Mouse (Mus musculus) forebrain, embryonic 10.5 days (tissue): ENCODE results near the gene Mrnip. TPM values are rescaled to one million over a fixed set of nuclear protein-coding genes. Genes with fewer than 3 reads are reported as not detected.

Source experiments
- DNase-seq: peaks from one replicate; pipeline ENCODE4 v3.0.0-alpha.2; 2017; ENCODE audit warnings: low spot score; ENCODE audit errors: extremely low spot score
- H3K27ac ChIP-seq: fragments of 300-500 bp; sonication (generic); 2 replicates; pipeline ENCODE4 v1.5.1; 2016; ENCODE audit warnings: mild to moderate bottlenecking
- H3K27me3 ChIP-seq: fragments of 300-500 bp; sonication (generic); 2 replicates; pipeline ENCODE4 v1.6.1; 2016; ENCODE audit warnings: mild to moderate bottlenecking; ENCODE audit not compliant: poor library complexity, severe bottlenecking
- H3K36me3 ChIP-seq: fragments of 300-500 bp; sonication (generic); replicated peaks from 2 replicates; pipeline ENCODE4 v1.6.1; 2016; ENCODE audit warnings: mild to moderate bottlenecking, moderate library complexity
- H3K4me1 ChIP-seq: fragments of 300-500 bp; sonication (generic); 2 replicates; pipeline ENCODE4 v1.6.1; 2016
- H3K4me3 ChIP-seq: fragments of 300-500 bp; sonication (generic); 2 replicates; pipeline ENCODE4 v1.5.1; 2016; ENCODE audit warnings: mild to moderate bottlenecking, moderate library complexity
- H3K9me3 ChIP-seq: fragments of 300-500 bp; sonication (generic); 2 replicates; pipeline ENCODE4 v1.6.1; 2016; ENCODE audit warnings: mild to moderate bottlenecking, moderate library complexity
- WGBS: fragments of 180-500 bp; shearing (Covaris S2); methylation state at CpG from one replicate; pipeline ENCODE4 v1.1.7; 2016; 5-methylcytosine and 5-hydroxymethylcytosine counted together
- polyA plus RNA-seq: library from polyadenylated mRNA; unstranded; fragments of >200 nt; fragmentation: Nextera tagmentation; extraction: Ambion mirVana; gene quantifications from 2 replicates; pipeline ENCODE4 v1.2.1, GENCODE M21; 2016

Gene Mrnip
- polyA plus RNA-seq, 1 experiment from 2014 or later = 25.9 TPM

DNA sequence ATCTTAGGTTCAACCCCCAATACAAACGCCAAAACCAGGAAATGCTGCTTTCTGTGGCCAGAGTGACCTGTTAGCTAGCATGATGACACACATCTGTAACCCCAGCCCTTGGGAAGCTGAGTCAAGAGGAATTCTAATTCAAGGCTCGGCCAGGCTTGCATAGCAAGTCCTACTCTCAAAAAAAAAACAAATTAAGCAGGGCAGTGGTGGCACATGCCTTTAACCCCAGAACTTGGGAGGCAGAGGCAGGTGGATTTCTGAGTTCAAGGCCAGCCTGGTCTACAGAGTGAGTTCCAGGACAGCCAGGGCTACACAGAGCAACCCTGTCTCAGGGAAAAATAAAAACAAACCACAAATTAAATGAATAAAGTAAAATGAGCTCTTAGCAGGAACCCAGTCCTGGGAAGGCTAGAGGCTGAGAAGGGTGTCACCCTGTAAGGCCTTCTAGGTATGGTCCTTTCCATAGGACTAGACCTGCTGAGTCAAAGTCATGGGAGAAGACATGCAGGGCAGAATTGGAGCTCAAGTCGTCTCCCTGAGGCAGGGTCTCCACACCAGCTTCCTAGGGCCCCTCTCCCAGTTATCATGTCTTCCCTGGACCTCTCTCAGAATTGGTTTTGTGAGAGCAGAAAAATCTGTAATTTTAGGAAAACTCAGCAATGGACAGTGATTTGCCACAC, 38.0 kb downstream of the Mrnip start:
- no peaks in the 10 kb centered on the region for H3K27me3 ChIP-seq
- no peak for DNase-seq
- 0 out of 2 replicates have a peak overlapping the region, but pooled peaks have one; percentile 30 for H3K27ac ChIP-seq
- H3K36me3 ChIP-seq = peaks cover 14% of the 10 kb centered on the region
- WGBS = 74% methylated on average over 3 of the region's 3 CpGs
- peaks cover 48% of the 10 kb centered on the region for H3K4me1 ChIP-seq
- H3K9me3 ChIP-seq = no peaks in the 10 kb centered on the region
- H3K4me3 ChIP-seq = no peak overlapping the region

DNA sequence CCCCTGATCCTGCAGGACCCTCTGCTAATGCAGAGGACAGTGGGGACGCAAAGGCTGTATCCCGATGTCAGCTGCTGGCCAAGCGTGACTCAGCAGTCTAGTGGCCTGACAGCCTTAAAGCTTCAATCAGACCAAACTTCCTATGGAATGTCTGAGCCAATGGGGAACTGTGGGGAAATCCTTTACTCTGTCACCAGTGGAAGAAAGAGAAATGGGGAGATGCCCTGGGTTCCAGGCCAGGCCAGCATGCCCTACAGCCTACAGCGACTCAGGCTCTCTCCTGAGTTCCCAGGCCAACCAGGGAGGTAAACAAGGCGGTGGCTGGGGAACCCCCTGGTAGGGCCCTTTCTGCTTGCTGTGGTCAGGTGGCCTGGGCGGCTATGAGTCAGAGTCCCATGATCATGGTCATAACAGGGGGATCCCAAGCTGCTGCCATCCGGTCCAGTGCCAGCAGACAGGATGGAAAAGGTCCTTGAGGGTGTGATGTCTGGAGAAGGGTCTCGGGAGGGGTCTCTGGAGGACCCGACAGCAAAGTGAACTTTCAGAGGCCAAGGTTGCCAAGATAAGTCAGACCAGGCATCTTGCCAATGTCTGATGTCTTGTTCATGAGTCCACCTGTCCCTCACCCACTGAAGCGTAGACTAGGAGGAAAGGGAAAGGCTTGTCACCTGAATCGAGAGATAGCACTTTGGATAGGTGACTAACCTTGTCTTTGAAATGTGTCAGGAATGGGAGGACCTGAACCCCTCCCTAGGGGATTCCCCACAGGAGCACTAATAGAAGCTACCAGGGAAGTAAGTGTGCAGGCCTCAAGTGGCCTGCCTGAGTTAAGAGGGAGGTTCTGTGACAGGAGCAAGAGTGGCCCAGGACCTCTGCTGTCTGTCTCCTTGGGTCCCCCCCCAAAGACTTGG, 38.9 kb downstream of the Mrnip start:
- no peak overlapping the region for H3K4me3 ChIP-seq
- 75% methylated on average over 11 of the region's 11 CpGs for WGBS
- H3K4me1 ChIP-seq = peaks cover 52% of the 10 kb centered on the region
- no peaks in the 10 kb centered on the region for H3K27me3 ChIP-seq
- no peak for DNase-seq
- peak overlapping the region; percentile 30; the same call in 1 of the 2 replicates for H3K27ac ChIP-seq
- H3K9me3 ChIP-seq = no peaks in the 10 kb centered on the region
- peaks cover 6% of the 10 kb centered on the region for H3K36me3 ChIP-seq

DNA sequence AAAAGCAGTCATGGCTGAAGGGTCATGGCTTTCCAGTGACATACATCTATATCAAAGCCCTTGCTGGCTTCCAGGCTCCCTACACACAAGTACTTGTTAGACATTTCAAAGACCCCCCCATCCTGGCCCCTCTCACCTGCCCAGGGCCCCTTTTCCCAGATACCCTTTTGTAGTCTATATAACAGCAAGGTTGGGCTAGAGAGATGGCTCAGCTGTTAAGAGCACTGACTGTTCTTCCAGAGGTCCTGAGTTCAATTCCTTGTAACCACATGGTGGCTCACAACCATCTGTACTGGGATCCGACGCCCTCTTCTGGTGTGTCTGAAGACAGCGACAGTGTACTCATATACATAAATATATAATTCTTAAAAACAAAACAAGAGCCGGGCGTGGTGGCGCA, 40.4 kb downstream of the Mrnip start:
- peaks cover 46% of the 10 kb centered on the region for H3K4me1 ChIP-seq
- 95% methylated on average over 6 of the region's 6 CpGs for WGBS
- H3K27ac ChIP-seq = no peak overlapping the region
- no peaks in the 10 kb centered on the region for H3K36me3 ChIP-seq
- H3K27me3 ChIP-seq = no peaks in the 10 kb centered on the region
- no peaks in the 10 kb centered on the region for H3K9me3 ChIP-seq
- no peak overlapping the region for H3K4me3 ChIP-seq
- DNase-seq = no peak

DNA sequence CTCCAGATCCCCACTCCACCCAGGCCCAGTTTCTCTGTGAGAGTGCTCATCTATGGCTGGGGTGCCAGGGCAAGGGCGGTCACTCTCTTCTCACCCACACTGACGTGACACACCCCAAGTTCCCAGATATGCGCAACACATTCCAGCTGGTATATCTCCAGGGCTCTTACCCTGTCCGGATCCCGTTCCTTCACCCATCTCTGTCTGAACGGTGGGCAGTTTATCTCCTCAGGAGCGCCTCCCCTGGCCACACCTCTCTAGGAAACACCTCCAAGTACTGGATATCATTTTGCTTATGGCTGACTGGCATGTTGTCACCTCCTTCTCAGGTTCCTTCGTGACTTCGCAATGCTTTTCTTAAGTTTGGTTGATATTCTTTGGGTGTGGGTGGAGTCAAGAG, 41.4 kb downstream of the Mrnip start:
- Histone ChIP-seq H3K4me3 (peak overlapping the region; percentile 12), H3K4me1 (peaks cover 41% of the 10 kb centered on the region), H3K9me3 (no peaks in the 10 kb centered on the region), H3K36me3 (no peaks in the 10 kb centered on the region), H3K27ac (no peak overlapping the region), H3K27me3 (no peaks in the 10 kb centered on the region)
- no peak for DNase-seq
- WGBS = 27% methylated on average over 9 of the region's 9 CpGs

DNA sequence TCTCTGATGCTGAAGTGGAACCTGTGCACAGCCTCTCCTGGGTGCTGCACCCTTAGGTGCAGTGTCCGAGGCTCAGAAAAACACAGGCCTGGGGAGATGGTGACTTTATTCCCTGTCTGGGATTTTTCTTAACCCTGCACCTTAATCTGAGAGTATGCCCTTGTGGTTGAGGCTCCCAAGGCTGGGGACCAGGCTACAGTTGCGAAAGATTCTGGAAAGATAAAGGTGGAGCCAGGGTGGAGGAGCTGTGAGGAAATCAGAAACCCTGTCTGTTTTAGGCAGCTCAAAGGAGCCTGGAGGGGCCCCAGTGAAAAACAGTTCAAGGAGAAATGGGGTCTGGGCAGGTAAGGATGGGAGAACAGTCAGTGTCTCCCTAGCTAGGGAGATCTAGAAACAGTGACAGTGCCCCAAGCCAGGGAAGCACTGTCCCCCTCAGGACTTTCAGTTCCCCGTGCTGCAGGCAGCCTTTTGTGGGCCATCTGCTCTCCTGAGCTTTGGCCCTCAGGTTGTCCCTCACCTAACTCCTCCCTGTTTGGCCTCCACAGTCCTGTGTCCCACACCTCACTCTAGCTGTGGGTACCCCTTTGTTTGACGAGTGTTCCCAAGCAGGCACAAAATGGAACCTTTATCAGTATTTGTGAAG, 42.6 kb downstream of the Mrnip start:
- no peak for DNase-seq
- Histone ChIP-seq H3K4me1 (peaks cover 33% of the 10 kb centered on the region), H3K27ac (no peak overlapping the region), H3K36me3 (no peaks in the 10 kb centered on the region), H3K27me3 (no peaks in the 10 kb centered on the region), H3K9me3 (no peaks in the 10 kb centered on the region), H3K4me3 (no peak overlapping the region)
- WGBS = 78% methylated on average over 4 of the region's 4 CpGs

DNA sequence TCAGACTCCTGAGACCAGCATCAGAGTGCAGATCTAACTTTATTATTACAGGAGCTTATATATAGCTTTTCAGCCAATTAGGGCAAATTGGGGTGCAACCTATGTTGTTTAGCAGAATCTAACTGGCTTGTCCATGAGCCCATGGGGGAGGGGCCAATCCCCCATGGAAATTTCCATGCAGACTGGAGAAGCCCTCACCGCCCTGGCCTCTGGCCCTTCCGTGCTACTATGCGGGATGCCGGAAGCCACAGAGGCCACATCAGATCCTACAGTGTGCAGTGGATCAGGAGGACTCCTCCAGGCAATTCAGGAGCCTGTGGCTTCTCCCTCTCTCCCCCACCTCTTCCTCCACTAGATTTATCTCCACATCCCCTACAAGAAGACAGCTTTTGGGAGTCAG, 43.6 kb downstream of the Mrnip start:
- H3K36me3 ChIP-seq = no peaks in the 10 kb centered on the region
- no peak overlapping the region for H3K4me3 ChIP-seq
- no peak overlapping the region for H3K27ac ChIP-seq
- peaks cover 5% of the 10 kb centered on the region for H3K27me3 ChIP-seq
- H3K9me3 ChIP-seq = no peaks in the 10 kb centered on the region
- DNase-seq = no peak
- H3K4me1 ChIP-seq = peaks cover 34% of the 10 kb centered on the region
- 64% methylated on average over 4 of the region's 4 CpGs for WGBS

DNA sequence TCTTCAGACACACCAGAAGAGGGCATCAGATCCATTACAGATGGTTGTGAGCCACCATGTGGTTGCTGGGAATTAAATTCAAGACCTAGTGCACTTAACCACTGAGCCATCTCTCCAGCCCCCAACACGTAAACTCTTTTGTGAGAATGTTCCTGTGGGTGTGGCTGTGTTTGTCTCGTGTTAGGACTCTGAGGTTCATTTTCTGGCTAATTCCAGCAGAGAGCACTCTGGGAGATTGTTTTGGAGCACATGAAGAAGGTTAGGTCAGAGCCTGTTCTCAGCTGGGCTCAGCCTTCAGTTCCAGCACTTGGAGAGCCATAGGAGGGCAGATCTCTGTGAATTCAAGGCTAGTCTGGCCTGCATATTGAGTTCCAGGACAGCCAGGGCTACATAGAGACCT, 45.6 kb downstream of the Mrnip start:
- peaks cover 44% of the 10 kb centered on the region for H3K4me1 ChIP-seq
- no peaks in the 10 kb centered on the region for H3K36me3 ChIP-seq

DNA sequence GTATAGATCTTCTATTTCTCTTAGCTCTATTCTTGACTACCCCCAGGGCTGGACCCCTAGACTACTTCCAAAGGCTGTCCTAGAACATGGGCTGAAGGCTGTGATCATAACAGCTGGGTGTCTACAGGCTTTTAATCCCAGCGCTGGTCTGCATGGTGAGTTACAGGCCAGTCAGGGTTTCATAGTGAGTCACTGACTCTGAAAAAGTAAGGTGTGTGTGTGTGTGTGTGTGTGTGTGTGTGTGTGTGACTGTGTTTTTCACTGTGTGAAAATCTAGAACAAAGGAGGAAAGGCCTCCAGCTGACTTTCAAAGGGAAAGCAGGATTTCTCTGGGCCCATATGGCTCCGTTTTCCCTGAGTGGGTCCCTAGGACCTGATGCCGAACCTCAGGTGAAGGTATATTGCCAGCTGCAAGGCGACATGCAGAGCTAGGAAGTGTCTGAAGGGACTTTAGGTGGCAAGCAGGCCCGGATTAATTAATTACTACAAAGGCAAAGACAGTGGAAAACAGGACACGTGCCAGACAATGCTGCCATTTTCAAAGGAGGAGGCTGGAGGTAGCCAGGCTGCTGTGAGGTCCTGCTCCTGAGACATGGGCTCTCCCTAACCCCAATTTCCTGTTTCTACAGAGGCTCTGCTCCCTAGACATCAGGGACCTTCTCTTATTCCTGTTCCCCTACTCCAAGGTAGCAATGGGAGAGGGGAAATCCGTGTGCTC, 48.5 kb downstream of the Mrnip start:
- H3K36me3 ChIP-seq = no peaks in the 10 kb centered on the region
- no peaks in the 10 kb centered on the region for H3K9me3 ChIP-seq
- no peak for DNase-seq
- no peak overlapping the region for H3K27ac ChIP-seq
- WGBS = 58% methylated on average over 7 of the region's 7 CpGs
- no peak overlapping the region for H3K4me3 ChIP-seq
- H3K27me3 ChIP-seq = peaks cover 38% of the 10 kb centered on the region
- peaks cover 48% of the 10 kb centered on the region for H3K4me1 ChIP-seq

More for the DNA sequence above, 45.6 kb downstream of the Mrnip start:
- H3K27me3 ChIP-seq = peaks cover 19% of the 10 kb centered on the region
- no peak overlapping the region for H3K27ac ChIP-seq
- WGBS = 49% methylated on average over 2 of the region's 2 CpGs
- DNase-seq = no peak
- no peaks in the 10 kb centered on the region for H3K9me3 ChIP-seq
- H3K4me3 ChIP-seq = no peak overlapping the region

DNA sequence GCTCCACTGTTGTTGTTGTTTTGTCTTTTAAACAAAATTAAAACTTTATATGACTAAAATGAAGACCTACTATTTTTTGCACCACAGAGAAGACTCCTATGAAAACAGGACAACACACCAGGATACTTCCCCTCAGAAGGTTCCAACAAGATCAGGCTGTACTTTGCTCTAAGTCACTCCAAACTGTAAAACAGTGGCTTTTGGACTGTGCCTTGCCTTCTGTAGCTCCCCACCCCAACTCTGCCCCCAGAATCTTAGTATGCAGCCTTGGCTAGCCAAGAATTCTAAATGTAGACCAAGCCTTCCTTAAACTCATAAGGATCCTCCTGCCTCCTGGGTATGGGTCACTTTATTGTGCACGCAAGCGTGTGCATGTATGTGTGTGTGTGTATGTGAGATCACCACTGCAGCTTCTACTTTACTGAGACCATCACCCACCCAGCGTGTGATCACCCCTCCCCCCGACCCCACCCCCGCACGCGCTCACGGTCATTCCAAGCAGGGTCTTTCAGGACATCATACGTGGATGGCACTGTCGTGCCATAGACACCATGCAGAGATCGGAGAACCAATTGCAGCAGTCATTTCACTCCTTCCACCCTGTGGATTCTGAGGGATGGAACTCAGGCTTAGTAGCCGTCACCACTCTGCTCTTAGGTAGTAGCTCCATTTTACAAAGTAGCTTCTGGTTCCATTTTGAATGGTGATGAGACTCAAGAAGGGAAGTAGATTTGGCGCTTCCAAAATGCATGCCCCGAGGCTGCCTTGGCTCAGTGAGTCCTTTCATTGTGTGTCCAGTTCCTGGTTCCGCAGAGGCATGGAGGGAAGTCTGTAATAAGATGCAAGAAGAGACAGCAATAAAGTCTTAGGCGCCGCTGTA, 49.8 kb downstream of the Mrnip start:
- Histone ChIP-seq H3K4me1 (peaks cover 56% of the 10 kb centered on the region), H3K4me3 (peak overlapping the region; percentile 91), H3K27ac (peak overlapping the region; percentile 93), H3K9me3 (no peaks in the 10 kb centered on the region), H3K27me3 (peaks cover 44% of the 10 kb centered on the region), H3K36me3 (no peaks in the 10 kb centered on the region)
- WGBS = 8% methylated on average over 17 of the region's 17 CpGs
- DNase-seq = no peak

DNA sequence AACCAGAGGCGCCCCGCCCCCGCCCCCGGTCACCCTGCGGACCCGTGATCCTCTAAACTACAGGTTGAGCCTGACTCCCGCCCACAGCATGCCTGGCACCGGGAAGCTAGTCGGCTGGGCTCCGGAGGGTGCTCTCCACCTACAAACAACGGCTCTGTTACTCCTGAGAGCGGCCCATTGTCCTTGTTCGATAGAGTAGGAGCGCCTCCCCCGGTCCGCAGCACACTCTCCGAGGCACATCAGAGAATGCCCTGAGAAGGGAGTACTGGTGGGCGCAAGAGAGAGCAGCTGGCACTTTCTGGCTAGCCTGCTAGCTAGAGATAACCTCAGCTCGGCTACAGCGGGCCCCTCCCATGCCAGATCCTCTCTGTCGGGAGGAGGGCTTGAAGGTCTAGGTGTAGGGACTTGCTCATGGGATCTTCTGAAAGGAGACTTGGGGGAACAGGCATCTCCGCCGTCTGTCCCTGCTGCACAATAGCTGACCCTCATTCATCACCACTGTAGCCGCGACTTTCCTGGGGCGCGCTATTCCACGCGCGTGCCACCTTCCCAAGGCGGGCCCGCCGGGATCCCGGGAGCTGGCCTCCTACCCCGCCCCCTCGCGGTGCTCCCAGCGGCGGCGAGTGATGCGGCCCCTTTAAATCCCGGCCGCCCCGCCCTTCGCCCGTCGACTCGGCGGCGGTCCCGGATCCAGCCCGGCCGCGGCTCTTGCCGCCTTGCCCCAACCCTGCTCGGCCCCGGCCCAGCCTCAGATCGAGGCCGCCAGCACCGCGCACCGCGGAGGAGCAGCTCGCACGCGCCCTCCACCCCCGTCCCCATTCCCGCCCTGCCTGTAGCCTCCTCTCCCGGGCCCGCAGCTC, 50.7 kb downstream of the Mrnip start:
- Histone ChIP-seq H3K4me3 (peak overlapping the region; percentile 91), H3K36me3 (no peaks in the 10 kb centered on the region), H3K4me1 (peaks cover 65% of the 10 kb centered on the region), H3K27me3 (peaks cover 53% of the 10 kb centered on the region), H3K27ac (peak overlapping the region; percentile 93), H3K9me3 (no peaks in the 10 kb centered on the region)
- peak; percentile 78 for DNase-seq
- under 1% methylated on average over 70 of the region's 70 CpGs for WGBS
